Mouse (Mus musculus) MEL (cell line): ENCODE measurements around the gene Creb3l1.

Experiments
- CHD2 ChIP-seq: IDR thresholded peaks from 2 replicates; pipeline ENCODE4 v1.6.1; 2011; ENCODE audit warnings: low read length, improper control_type of control experiment
- CTCF ChIP-seq, 3 experiments: IDR thresholded peaks in 2 of 3; conservative IDR thresholded peaks in 1 of 3; 2 replicates each; pipeline ENCODE4 v1.5.1; 2011 to 2012; ENCODE audit warnings: low read length in 3 of 3, low read depth in 2 of 3, mild to moderate bottlenecking in 2 of 3, improper control_type of control experiment in 1 of 3, inconsistent platforms in 1 of 3, mixed read lengths in 1 of 3, moderate library complexity in 1 of 3; ENCODE audit not compliant: control insufficient read depth in 1 of 3, insufficient read depth in 1 of 3, poor library complexity in 1 of 3, severe bottlenecking in 1 of 3
- EP300 ChIP-seq, 2 experiments: IDR thresholded peaks; 2 replicates each; pipeline ENCODE4 v1.6.1; 2011; ENCODE audit warnings: improper control_type of control experiment in 2 of 2, low read length in 2 of 2, low read depth in 1 of 2, mild to moderate bottlenecking in 1 of 2
- GABPA ChIP-seq: IDR thresholded peaks from 2 replicates; pipeline ENCODE4 v1.6.1; 2012; ENCODE audit warnings: low read depth, mild to moderate bottlenecking, inconsistent platforms, low read length, improper control_type of control experiment, moderate library complexity
- GATA1 ChIP-seq: IDR thresholded peaks from 2 replicates; pipeline ENCODE4 v1.6.1; 2011; ENCODE audit warnings: low read depth, low read length, improper control_type of control experiment
- JUND ChIP-seq: IDR thresholded peaks from 2 replicates; pipeline ENCODE4 v1.6.1; 2011; ENCODE audit warnings: low read depth, mild to moderate bottlenecking, improper control_type of control experiment, low read length
- NRF1 ChIP-seq: IDR thresholded peaks from 2 replicates; pipeline ENCODE4 v1.6.1; 2014; ENCODE audit warnings: low read depth, mild to moderate bottlenecking, inconsistent platforms, low read length, improper control_type of control experiment, moderate library complexity; ENCODE audit not compliant: poor library complexity, insufficient read depth, severe bottlenecking
- POLR2A ChIP-seq, 2 experiments: IDR thresholded peaks; 2 replicates each; pipeline ENCODE4 v1.6.1; 2011 to 2012; ENCODE audit warnings: low read length in 2 of 2, mild to moderate bottlenecking in 2 of 2, control low read depth in 1 of 2, improper control_type of control experiment in 1 of 2, low read depth in 1 of 2, moderate library complexity in 1 of 2; ENCODE audit not compliant: control insufficient read depth in 1 of 2, insufficient read depth in 1 of 2, poor library complexity in 1 of 2
- POLR2AphosphoS5 ChIP-seq: IDR thresholded peaks from 2 replicates; pipeline ENCODE4 v1.6.1; 2012; ENCODE audit warnings: low read depth, borderline replicate concordance, mild to moderate bottlenecking, inconsistent platforms, low read length, moderate library complexity, mixed read lengths
- TCF12 ChIP-seq: IDR thresholded peaks from 2 replicates; pipeline ENCODE4 v1.6.1; 2014; ENCODE audit warnings: low read depth, mild to moderate bottlenecking, inconsistent platforms, low read length, improper control_type of control experiment, moderate library complexity
- ZKSCAN1 ChIP-seq: IDR thresholded peaks from 2 replicates; pipeline ENCODE4 v1.6.1; 2012; ENCODE audit warnings: low read depth, mild to moderate bottlenecking, inconsistent platforms, low read length, improper control_type of control experiment, moderate library complexity
- ZNF384 ChIP-seq: IDR thresholded peaks from 2 replicates; pipeline ENCODE4 v1.6.1; 2012; ENCODE audit warnings: low read depth, mild to moderate bottlenecking, inconsistent platforms, low read length, improper control_type of control experiment

GRCm38 (mm10) chr2:92041538-92041937, 17.2 kb upstream of the Creb3l1 start:
- TF ChIP-seq CTCF (IDR thresholded peaks at IDR 0.05 in 2 of 3, conservative IDR thresholded peaks at IDR 0.05 in 1 of 3; ENCODE audit: control insufficient read depth in 1 of 3, insufficient read depth in 1 of 3, low read depth in 2 of 3, low read length in 3 of 3, poor library complexity in 1 of 3, severe bottlenecking in 1 of 3) (no peak), TCF12 (no peak), POLR2A (IDR thresholded peaks at IDR 0.05; ENCODE audit: control insufficient read depth in 1 of 2, insufficient read depth in 1 of 2, low read depth in 1 of 2, low read length in 2 of 2, poor library complexity in 1 of 2) (no peak), GATA1 (no peak), JUND (no peak), NRF1 (no peak), CHD2 (no peak), EP300 (IDR thresholded peaks at IDR 0.05; ENCODE audit: low read depth in 1 of 2, low read length in 2 of 2) (no peak), ZKSCAN1 (no peak), ZNF384 (no peak), GABPA (no peak), POLR2AphosphoS5 (no peak)
